Comparison of ENCODE assay signal across 8 mouse cellular contexts in genomic region chr4:119460728-119461141, GRCm38 (mm10). TPM values are rescaled to one million over a fixed set of nuclear protein-coding genes. Genes with fewer than 3 reads are reported as not detected.
A peak's percentile ranks its signal among the peaks of the same experiment; 100 is the strongest.
DNase-seq lines count a peak whose midpoint lies in the region; ATAC-seq lines count a peak whose summit lies in the region.

No protein-coding gene starts in this region.

- H3K27me3 ChIP-seq in hindbrain, embryonic 10.5 days (ENCODE audit: insufficient read depth, poor library complexity, severe bottlenecking): no peaks in the 10 kb centered on the region
- H3K27me3 ChIP-seq in midbrain, embryonic 13.5 days: no peaks in the 10 kb centered on the region
- no peaks in the 10 kb centered on the region; the same call in 1 of the 2 replicates for H3K27me3 ChIP-seq in liver, embryonic 12.5 days (replicated peaks)

- peak; percentile 91 for ATAC-seq in frontal cortex, adult (ENCODE audit: low TSS enrichment)
- peak; percentile 85 for ATAC-seq in midbrain, embryonic 13.5 days
- ATAC-seq in liver, embryonic 12.5 days: no peak

- no peak overlapping the region for H3K4me3 ChIP-seq in hindbrain, embryonic 10.5 days
- H3K4me3 ChIP-seq in midbrain, embryonic 13.5 days (replicated peaks): no peak overlapping the region
- H3K4me3 ChIP-seq in liver, embryonic 12.5 days: no peak overlapping the region

- H3K4me1 ChIP-seq in hindbrain, embryonic 10.5 days (replicated peaks): peaks cover 15% of the 10 kb centered on the region; the same call in 1 of the 2 replicates
- H3K4me1 ChIP-seq in midbrain, embryonic 13.5 days (replicated peaks): peaks cover 28% of the 10 kb centered on the region
- no peaks in the 10 kb centered on the region for H3K4me1 ChIP-seq in liver, embryonic 12.5 days

- H3K9me3 ChIP-seq in hindbrain, embryonic 10.5 days: no peaks in the 10 kb centered on the region
- no peaks in the 10 kb centered on the region for H3K9me3 ChIP-seq in midbrain, embryonic 13.5 days
- H3K9me3 ChIP-seq in liver, embryonic 12.5 days (replicated peaks): no peaks in the 10 kb centered on the region

- H3K9ac ChIP-seq in midbrain, embryonic 13.5 days (replicated peaks): no peak overlapping the region
- H3K9ac ChIP-seq in liver, embryonic 12.5 days: no peak overlapping the region

- H3K4me2 ChIP-seq in midbrain, embryonic 13.5 days (replicated peaks): peak overlapping the region; percentile 16; the same call in 1 of the 2 replicates
- no peak overlapping the region for H3K4me2 ChIP-seq in liver, embryonic 12.5 days

- DNase-seq in 3T3-L1 (ENCODE audit: low read depth, low spot score): peak; percentile 60
- peak; percentile 87 for DNase-seq in cerebellum, adult 11-12 months
- peak; percentile 12 for DNase-seq in hindbrain, embryonic 10.5 days (ENCODE audit: low spot score)
- peak; percentile 86 to 89 for DNase-seq in layer of hippocampus, postnatal 36 days
- no peak for DNase-seq in T-cell, adult 2 months (ENCODE audit: low spot score)

- WGBS in hindbrain, embryonic 10.5 days: 52% methylated on average over 8 of the region's 8 CpGs
- WGBS in midbrain, embryonic 13.5 days: 15% methylated on average over 8 of the region's 8 CpGs
- 63% methylated on average over 8 of the region's 8 CpGs for WGBS in liver, embryonic 12.5 days (ENCODE audit: insufficient replicate concordance)

- no peak overlapping the region for H3K27ac ChIP-seq in hindbrain, embryonic 10.5 days
- H3K27ac ChIP-seq in midbrain, embryonic 13.5 days: peak overlapping the region; percentile 82
- no peak overlapping the region for H3K27ac ChIP-seq in liver, embryonic 12.5 days

- H3K36me3 ChIP-seq in hindbrain, embryonic 10.5 days: no peaks in the 10 kb centered on the region
- no peaks in the 10 kb centered on the region for H3K36me3 ChIP-seq in midbrain, embryonic 13.5 days
- no peaks in the 10 kb centered on the region for H3K36me3 ChIP-seq in liver, embryonic 12.5 days

RNA-seq across cellular contexts. Expression of gene Rimkla, which starts 31.7 kb away (rescaled TPM):
- polyA plus RNA-seq in hindbrain, embryonic 10.5 days (2016; fragmentation: Nextera tagmentation; extraction: Ambion mirVana): 3.6 and 4.6 TPM in 2 replicates
- total RNA-seq in layer of hippocampus, postnatal 36 days (2021): 10 to 100 TPM; 12.0 to 12.4 TPM
- polyA plus RNA-seq in midbrain, embryonic 13.5 days (2015; fragmentation: Nextera tagmentation; extraction: Ambion mirVana): 15.7 and 16.5 TPM in 2 replicates
- polyA plus RNA-seq in liver, embryonic 12.5 days (2016; fragmentation: Nextera tagmentation; extraction: Ambion mirVana): 0.04 and 0.08 TPM in 2 replicates

RNA-seq across cellular contexts. Expression of gene Zmynd12, which starts 38.1 kb away (rescaled TPM):
- polyA plus RNA-seq in hindbrain, embryonic 10.5 days (2016; fragmentation: Nextera tagmentation; extraction: Ambion mirVana): 0.15 and 0.60 TPM in 2 replicates
- under 1 TPM; 0.46 to 0.47 TPM for total RNA-seq in layer of hippocampus, postnatal 36 days (2021)
- 0.28 and 0.76 TPM in 2 replicates for polyA plus RNA-seq in midbrain, embryonic 13.5 days (2015; fragmentation: Nextera tagmentation; extraction: Ambion mirVana)
- 0.16 and 0.23 TPM in 2 replicates for polyA plus RNA-seq in liver, embryonic 12.5 days (2016; fragmentation: Nextera tagmentation; extraction: Ambion mirVana)

RNA-seq across cellular contexts. Expression of gene Ppcs, which starts 38.5 kb away (rescaled TPM):
- polyA plus RNA-seq in hindbrain, embryonic 10.5 days (2016; fragmentation: Nextera tagmentation; extraction: Ambion mirVana): 25.6 and 29.7 TPM in 2 replicates
- total RNA-seq in layer of hippocampus, postnatal 36 days (2021): 1 to 10 TPM; 6.2 to 6.4 TPM
- 17.7 and 18.2 TPM in 2 replicates for polyA plus RNA-seq in midbrain, embryonic 13.5 days (2015; fragmentation: Nextera tagmentation; extraction: Ambion mirVana)
- 20.2 and 20.9 TPM in 2 replicates for polyA plus RNA-seq in liver, embryonic 12.5 days (2016; fragmentation: Nextera tagmentation; extraction: Ambion mirVana)

RNA-seq across cellular contexts. Expression of gene Ccdc30, which starts 45.4 kb away (rescaled TPM):
- 6.6 and 11.0 TPM in 2 replicates for polyA plus RNA-seq in hindbrain, embryonic 10.5 days (2016; fragmentation: Nextera tagmentation; extraction: Ambion mirVana)
- 10 to 100 TPM; 19.9 to 28.7 TPM for total RNA-seq in layer of hippocampus, postnatal 36 days (2021)
- polyA plus RNA-seq in midbrain, embryonic 13.5 days (2015; fragmentation: Nextera tagmentation; extraction: Ambion mirVana): 19.2 and 19.7 TPM in 2 replicates
- polyA plus RNA-seq in liver, embryonic 12.5 days (2016; fragmentation: Nextera tagmentation; extraction: Ambion mirVana): 1.4 and 1.9 TPM in 2 replicates
